Comparison of ENCODE assay signal across 9 mouse cellular contexts in the genomic region with DNA sequence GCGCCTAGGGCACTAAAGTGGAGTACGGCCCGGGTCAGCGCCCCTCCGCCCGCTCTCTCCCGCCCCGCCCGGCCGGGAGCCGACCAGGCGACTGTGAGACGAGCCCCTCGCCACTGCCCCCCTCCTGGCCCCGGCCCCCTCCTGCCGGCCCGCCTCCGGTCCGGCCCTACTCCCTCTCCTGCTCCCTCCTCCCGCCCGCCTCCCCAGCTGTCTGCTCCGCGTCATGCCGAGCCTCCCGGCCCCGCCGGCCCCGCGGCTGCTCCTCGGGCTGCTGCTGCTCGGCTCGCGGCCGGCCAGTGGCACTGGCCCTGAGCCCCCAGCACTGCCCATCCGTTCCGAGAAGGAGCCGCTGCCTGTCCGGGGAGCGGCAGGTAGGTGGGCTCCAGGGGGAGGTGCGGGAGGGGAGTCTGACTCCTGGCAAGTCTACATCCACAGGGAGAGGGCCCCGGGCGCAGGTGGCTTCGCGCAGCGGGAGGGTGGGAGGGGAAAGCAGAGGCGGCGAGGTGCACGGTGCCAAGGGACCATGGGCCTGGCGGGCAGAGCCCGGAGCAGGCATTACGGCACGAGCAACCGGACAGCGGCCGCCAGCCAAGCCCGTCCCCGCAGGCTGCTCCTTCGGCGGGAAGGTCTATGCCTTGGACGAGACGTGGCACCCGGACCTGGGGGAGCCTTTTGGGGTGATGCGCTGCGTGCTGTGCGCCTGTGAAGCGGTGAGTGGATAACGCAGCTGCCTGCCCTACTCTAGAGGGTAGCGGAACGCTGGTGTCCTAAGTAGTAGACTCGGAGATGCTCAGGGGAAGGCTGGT. TPM values are rescaled to one million over a fixed set of nuclear protein-coding genes. Genes with fewer than 3 reads are reported as not detected.
A peak's percentile ranks its signal among the peaks of the same experiment; 100 is the strongest.
DNase-seq lines count a peak whose midpoint lies in the region; ATAC-seq lines count a peak whose summit lies in the region.
"Had no signal": no experiment of that assay in that cellular context is flagged by ENCODE, and none has a peak within 500 bp of the region (broad histone marks: within the 10 kb centered on the region; RNA-seq: fewer than 3 reads in every experiment).

A gene (plus strand): TSS at position 203 of the 806 bp plus-strand sequence.

- H3K9ac ChIP-seq in intestine, embryonic 16.5 days (ENCODE audit: low read depth, low read length) = peak within 1 kb of the TSS; percentile 81
- H3K9ac ChIP-seq in limb, embryonic 15.5 days = peak within 1 kb of the TSS; percentile 85
- peak within 1 kb of the TSS; percentile 84 for H3K9ac ChIP-seq in midbrain, embryonic 15.5 days

- H3K27me3 ChIP-seq in intestine, embryonic 16.5 days (replicated peaks; ENCODE audit: control insufficient read depth, insufficient read depth, low read length) = peaks cover 25% of the 10 kb centered on the region
- peaks cover 33% of the 10 kb centered on the region for H3K27me3 ChIP-seq in limb, embryonic 15.5 days
- peaks cover 25% of the 10 kb centered on the region for H3K27me3 ChIP-seq in midbrain, embryonic 15.5 days (replicated peaks)

- peak within 1 kb of the TSS; percentile 100 for H3K4me2 ChIP-seq in intestine, embryonic 16.5 days (ENCODE audit: low read depth, low read length)
- H3K4me2 ChIP-seq in limb, embryonic 15.5 days = peak within 1 kb of the TSS; percentile 94
- H3K4me2 ChIP-seq in midbrain, embryonic 15.5 days = peak within 1 kb of the TSS; percentile 89

- peaks cover 20% of the 10 kb centered on the region for H3K4me1 ChIP-seq in intestine, embryonic 16.5 days (ENCODE audit: control insufficient read depth, insufficient read depth, low read length)
- H3K4me1 ChIP-seq in limb, embryonic 15.5 days = peaks cover 25% of the 10 kb centered on the region
- H3K4me1 ChIP-seq in midbrain, embryonic 15.5 days = peaks cover 15% of the 10 kb centered on the region

- no peaks in the 10 kb centered on the region for H3K36me3 ChIP-seq in intestine, embryonic 16.5 days (ENCODE audit: control insufficient read depth, insufficient read depth, low read length)
- peaks cover 7% of the 10 kb centered on the region; the same call in 1 of the 2 replicates for H3K36me3 ChIP-seq in limb, embryonic 15.5 days
- no peaks in the 10 kb centered on the region for H3K36me3 ChIP-seq in midbrain, embryonic 15.5 days (replicated peaks)

- H3K27ac ChIP-seq in intestine, embryonic 16.5 days (ENCODE audit: low read length) = peak within 1 kb of the TSS; percentile 52; the same call in 1 of the 2 replicates
- H3K27ac ChIP-seq in limb, embryonic 15.5 days = peak within 1 kb of the TSS; percentile 91
- peak within 1 kb of the TSS; percentile 67 for H3K27ac ChIP-seq in midbrain, embryonic 15.5 days

- no peaks in the 10 kb centered on the region for H3K9me3 ChIP-seq in intestine, embryonic 16.5 days (ENCODE audit: control insufficient read depth, low read length)
- no peaks in the 10 kb centered on the region for H3K9me3 ChIP-seq in limb, embryonic 15.5 days
- no peaks in the 10 kb centered on the region for H3K9me3 ChIP-seq in midbrain, embryonic 15.5 days

- DNase-seq in layer of hippocampus, adult 8-10 months (ENCODE audit: low spot score in 2 of 2) = no peak
- no peak for DNase-seq in layer of hippocampus, adult 9-10 months (ENCODE audit: low spot score)
- DNase-seq in cerebellum, postnatal 36 days = peak; percentile 66 to 78
- DNase-seq in gastrocnemius, postnatal 25 days = peak; percentile 82

- under 1% methylated on average over 58 of the region's 70 CpGs for WGBS in intestine, embryonic 16.5 days
- WGBS in limb, embryonic 15.5 days = under 1% methylated on average over 55 of the region's 70 CpGs
- WGBS in midbrain, embryonic 15.5 days = under 1% methylated on average over 57 of the region's 70 CpGs

- peak; percentile 81 for ATAC-seq in intestine, embryonic 16.5 days
- peak; percentile 70 for ATAC-seq in limb, embryonic 15.5 days (ENCODE audit: insufficient number of reproducible peaks, low FRiP score, low TSS enrichment, low read depth)
- peak; percentile 76 for ATAC-seq in midbrain, embryonic 15.5 days (replicated peaks)
- ATAC-seq in monocyte, adult 5-6 weeks (replicated peaks; ENCODE audit: insufficient number of reproducible peaks, low FRiP score, low TSS enrichment, poor library complexity, severe bottlenecking) = no peak

- peak within 1 kb of the TSS; percentile 68 for H3K4me3 ChIP-seq in intestine, embryonic 16.5 days (ENCODE audit: low read length)
- H3K4me3 ChIP-seq in limb, embryonic 15.5 days = peak within 1 kb of the TSS; percentile 68
- peak within 1 kb of the TSS; percentile 74 for H3K4me3 ChIP-seq in midbrain, embryonic 15.5 days

RNA-seq across cellular contexts. Expression of the gene that starts here (rescaled TPM):
- total RNA-seq in layer of hippocampus, adult 8-10 months (2022) = 100 to 1,000 TPM in 2 of 4 experiments, 10 to 100 TPM in 2; 77.0 to 106 (median 95.3) TPM
- total RNA-seq in gastrocnemius, postnatal 25 days (2021) = 1 to 10 TPM; 3.2 to 3.6 TPM
- polyA plus RNA-seq in intestine, embryonic 16.5 days (2015; fragmentation: Nextera tagmentation; extraction: Ambion mirVana) = 3.0 and 3.1 TPM in 2 replicates
- 12.2 and 12.8 TPM in 2 replicates for polyA plus RNA-seq in limb, embryonic 15.5 days (2015; fragmentation: Nextera tagmentation; extraction: Ambion mirVana)
- 5.6 and 5.7 TPM in 2 replicates for polyA plus RNA-seq in midbrain, embryonic 15.5 days (2015; fragmentation: Nextera tagmentation; extraction: Ambion mirVana)
- not detected in 3 replicates for total RNA-seq in monocyte, adult 5-6 weeks (2017)
- total RNA-seq: neutrophil, adult 5-6 weeks had no signal

Comparison
In these comparisons a context has a peak if more than half of its experiments do, and no peak if none do; other contexts are left out.
1. RNA of the gene that starts here (total RNA-seq): 77.0 to 106 TPM in layer of hippocampus, adult 8-10 months; 3.2 to 3.6 TPM in gastrocnemius, postnatal 25 days and not detected in monocyte, adult 5-6 weeks; every median in the first group is over 10 times any median in the second.
2. DNase-seq: peak in cerebellum, postnatal 36 days (2 of 2) and gastrocnemius, postnatal 25 days (single experiment); none in layer of hippocampus, adult 8-10 months (0 of 2) and layer of hippocampus, adult 9-10 months (single experiment).
3. Peak in every context shown above with its lines, with median percentiles within 50 percentile points of each other: H3K27ac ChIP-seq, H3K4me2 ChIP-seq, H3K4me3 ChIP-seq and H3K9ac ChIP-seq.